Mouse (Mus musculus): ENCODE measurements around the gene Rbmx.

DNA sequence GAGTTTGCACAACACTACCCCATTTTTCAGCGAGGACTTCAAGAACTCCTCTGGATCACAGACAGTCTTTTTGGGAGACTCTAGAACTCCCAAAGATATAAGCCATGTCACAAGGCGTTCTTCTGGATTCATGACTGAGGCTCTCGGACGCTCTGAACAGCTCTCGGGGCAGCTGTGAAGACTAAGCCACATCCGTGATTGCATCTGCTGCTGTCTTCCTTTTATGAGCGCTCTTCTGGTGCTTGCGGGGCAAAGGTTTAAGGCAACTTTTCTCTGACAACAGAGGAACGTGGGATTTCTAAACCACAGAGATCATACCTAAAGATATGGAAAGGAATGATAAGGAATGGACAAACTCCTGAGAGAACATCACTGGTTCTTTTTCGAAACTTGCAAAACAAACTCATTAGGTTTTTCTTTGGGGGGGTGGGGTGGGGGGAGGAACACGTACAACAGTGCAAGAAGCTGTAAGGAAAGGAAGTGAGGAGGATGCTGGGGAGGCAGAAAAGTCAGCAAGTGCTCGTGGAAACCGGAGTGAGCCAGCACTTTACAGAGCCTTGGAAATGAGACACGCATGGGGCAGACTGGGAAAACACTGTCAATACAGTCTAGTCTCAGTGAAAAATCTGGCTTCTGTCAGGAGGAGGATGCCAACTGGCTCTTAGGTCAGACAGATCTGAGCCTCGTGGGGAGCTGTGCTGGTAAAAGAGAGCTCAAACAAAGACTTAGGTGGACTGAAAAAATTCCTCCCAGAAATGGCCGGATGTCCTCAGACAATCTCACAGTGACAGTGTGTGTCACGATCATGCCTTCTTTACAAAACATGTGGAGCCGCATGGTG lies 54.2 kb downstream of the Rbmx start, which contains the start of gene Arhgef6:
- no peak for TF ChIP-seq CTCF (IDR thresholded peaks at IDR 0.05; ENCODE audit: control insufficient read depth, insufficient read depth, insufficient replicate concordance, low read depth, low read length)
- no peak for TF ChIP-seq POLR2A (IDR thresholded peaks at IDR 0.05; ENCODE audit: control insufficient read depth, low read depth, low read length)
